Mouse (Mus musculus) gastrocnemius, adult 18-20 months (tissue): ENCODE results near the gene Gnb1. TPM values are rescaled to one million over a fixed set of nuclear protein-coding genes. Genes with fewer than 3 reads are reported as not detected.

ENCODE experiments used
- DNase-seq: peaks from one replicate; pipeline ENCODE4 v3.0.0; 2021; ENCODE audit warnings: low spot score
- total RNA-seq, 2 experiments: library from RNA; stranded (reverse); gene quantifications; 2 replicates each; pipeline ENCODE4 v1.2.3; 2021

The Gnb1 gene
- total RNA-seq, 2 experiments from 2014 or later: 48.6 to 59.8 TPM

- DNase-seq: no peak
These were observed 84.4 kb downstream of the Gnb1 start for GRCm38 (mm10) chr4:155575521-155575920.

GRCm38 (mm10) chr4:155577132-155577531 lies 86.0 kb downstream of the Gnb1 start:
- peak; percentile 67 for DNase-seq

- DNase-seq: no peak
These were observed 86.6 kb downstream of the Gnb1 start for GRCm38 (mm10) chr4:155577741-155578140.

GRCm38 (mm10) chr4:155578336-155579125 lies 87.4 kb downstream of the Gnb1 start:
- peak; percentile 89 for DNase-seq

GRCm38 (mm10) chr4:155580420-155580819 lies 89.3 kb downstream of the Gnb1 start:
- DNase-seq: peak; percentile 63

- DNase-seq: no peak
These were observed 91.2 kb downstream of the Gnb1 start for GRCm38 (mm10) chr4:155582279-155582905.

- no peak for DNase-seq
These were observed 98.2 kb downstream of the Gnb1 start for GRCm38 (mm10) chr4:155589356-155589755.

- DNase-seq: no peak
These were observed 100.0 kb downstream of the Gnb1 start for GRCm38 (mm10) chr4:155591012-155591719.

- DNase-seq: no peak
These were observed 102.6 kb downstream of the Gnb1 start for GRCm38 (mm10) chr4:155593780-155594179.

GRCm38 (mm10) chr4:155595777-155596176 lies 104.6 kb downstream of the Gnb1 start:
- no peak for DNase-seq

GRCm38 (mm10) chr4:155596606-155597005 lies 105.4 kb downstream of the Gnb1 start:
- no peak for DNase-seq

- DNase-seq: no peak
These were observed 107.4 kb downstream of the Gnb1 start for GRCm38 (mm10) chr4:155598536-155598935.

GRCm38 (mm10) chr4:155599901-155600825 lies 109.0 kb downstream of the Gnb1 start:
- DNase-seq: no peak

- DNase-seq: peak; percentile 88
These were observed 110.2 kb downstream of the Gnb1 start, which contains the start of gene Slc35e2 for GRCm38 (mm10) chr4:155601091-155601996. Gene Slc35e2 (plus strand): TSS chr4:155601416.

GRCm38 (mm10) chr4:155601997-155602456 lies 110.9 kb downstream of the Gnb1 start:
- no peak for DNase-seq

GRCm38 (mm10) chr4:155602753-155603152 lies 111.6 kb downstream of the Gnb1 start:
- DNase-seq: no peak

GRCm38 (mm10) chr4:155603801-155604200 lies 112.6 kb downstream of the Gnb1 start:
- no peak for DNase-seq

- no peak for DNase-seq
These were observed 114.0 kb downstream of the Gnb1 start for GRCm38 (mm10) chr4:155605132-155605531.

- DNase-seq: no peak
These were observed 115.7 kb downstream of the Gnb1 start for GRCm38 (mm10) chr4:155606825-155607224.
